Mouse (Mus musculus): ENCODE measurements around the gene Plekha7. TPM values are rescaled to one million over a fixed set of nuclear protein-coding genes. Genes with fewer than 3 reads are reported as not detected.

Plekha7 gene
- polyA plus RNA-seq, 1 experiment from 2014 or later: 9.7 TPM

- WGBS: 95% methylated on average over 7 of the region's 7 CpGs
- no peak overlapping the region for H3K4me2 ChIP-seq (replicated peaks)
- H3K4me3 ChIP-seq: no peak overlapping the region
- H3K9ac ChIP-seq (replicated peaks): no peak overlapping the region
- 0 out of 2 replicates have a peak, but pooled peaks cover 5% of the 10 kb centered on the region for H3K4me1 ChIP-seq
- no peaks in the 10 kb centered on the region for H3K27me3 ChIP-seq
- no peaks in the 10 kb centered on the region for H3K9me3 ChIP-seq
- no peaks in the 10 kb centered on the region for H3K36me3 ChIP-seq
- no peak for ATAC-seq (replicated peaks)
- no peak overlapping the region for H3K27ac ChIP-seq (replicated peaks)
Measured at GRCm38 (mm10) chr7:116168224-116168623, 140.0 kb downstream of the Plekha7 start.

- no peaks in the 10 kb centered on the region for H3K9me3 ChIP-seq
- H3K4me1 ChIP-seq: no peaks in the 10 kb centered on the region
- ATAC-seq (replicated peaks): no peak
- no peak overlapping the region for H3K9ac ChIP-seq (replicated peaks)
- no peak overlapping the region for H3K4me2 ChIP-seq (replicated peaks)
- 88% methylated on average over 12 of the region's 12 CpGs for WGBS
- no peak overlapping the region for H3K4me3 ChIP-seq
- H3K27ac ChIP-seq (replicated peaks): no peak overlapping the region
- H3K36me3 ChIP-seq: no peaks in the 10 kb centered on the region
- no peaks in the 10 kb centered on the region for H3K27me3 ChIP-seq
Measured at GRCm38 (mm10) chr7:116164232-116164631, 143.9 kb downstream of the Plekha7 start.

GRCm38 (mm10) chr7:116161544-116161943 lies 146.6 kb downstream of the Plekha7 start:
- Histone ChIP-seq H3K9me3 (no peaks in the 10 kb centered on the region), H3K9ac (replicated peaks) (no peak overlapping the region), H3K27me3 (no peaks in the 10 kb centered on the region), H3K4me3 (no peak overlapping the region), H3K36me3 (no peaks in the 10 kb centered on the region), H3K27ac (replicated peaks) (no peak overlapping the region), H3K4me2 (replicated peaks) (no peak overlapping the region), H3K4me1 (no peaks in the 10 kb centered on the region)
- 16% methylated on average over 5 of the region's 5 CpGs for WGBS
- ATAC-seq (replicated peaks): peak; percentile 64

- Histone ChIP-seq H3K27ac (replicated peaks) (no peak overlapping the region), H3K4me1 (no peaks in the 10 kb centered on the region), H3K27me3 (no peaks in the 10 kb centered on the region), H3K9me3 (no peaks in the 10 kb centered on the region), H3K4me3 (no peak overlapping the region), H3K36me3 (no peaks in the 10 kb centered on the region), H3K9ac (replicated peaks) (no peak overlapping the region), H3K4me2 (replicated peaks) (no peak overlapping the region)
- WGBS: 85% methylated on average over 14 of the region's 14 CpGs
- ATAC-seq (replicated peaks): no peak
Measured at GRCm38 (mm10) chr7:116156894-116157143, 151.4 kb downstream of the Plekha7 start.

GRCm38 (mm10) chr7:116156072-116156893 lies 151.9 kb downstream of the Plekha7 start:
- Histone ChIP-seq H3K27ac (replicated peaks) (no peak overlapping the region), H3K9ac (replicated peaks) (no peak overlapping the region)

GRCm38 (mm10) chr7:116153781-116154368 lies 154.3 kb downstream of the Plekha7 start:
- no peak for ATAC-seq (replicated peaks)
- Histone ChIP-seq H3K27ac (replicated peaks) (no peak overlapping the region), H3K36me3 (no peaks in the 10 kb centered on the region), H3K4me3 (no peak overlapping the region), H3K4me1 (no peaks in the 10 kb centered on the region), H3K27me3 (no peaks in the 10 kb centered on the region), H3K4me2 (replicated peaks) (no peak overlapping the region), H3K9ac (replicated peaks) (no peak overlapping the region), H3K9me3 (no peaks in the 10 kb centered on the region)
- WGBS: 79% methylated on average over 2 of the region's 2 CpGs

More at GRCm38 (mm10) chr7:116156072-116156893, 151.9 kb downstream of the Plekha7 start:
- H3K9me3 ChIP-seq: no peaks in the 10 kb centered on the region
- no peak; the same call in 1 of the 2 replicates for ATAC-seq (replicated peaks)
- WGBS: 74% methylated on average over 17 of the region's 17 CpGs
- no peaks in the 10 kb centered on the region for H3K27me3 ChIP-seq
- H3K4me2 ChIP-seq (replicated peaks): no peak overlapping the region
- H3K4me1 ChIP-seq: no peaks in the 10 kb centered on the region
- H3K4me3 ChIP-seq: no peak overlapping the region
- no peaks in the 10 kb centered on the region for H3K36me3 ChIP-seq

- Histone ChIP-seq H3K27ac (replicated peaks) (no peak overlapping the region), H3K9me3 (no peaks in the 10 kb centered on the region), H3K4me1 (no peaks in the 10 kb centered on the region), H3K36me3 (no peaks in the 10 kb centered on the region), H3K4me2 (replicated peaks) (no peak overlapping the region), H3K9ac (replicated peaks) (no peak overlapping the region), H3K27me3 (no peaks in the 10 kb centered on the region), H3K4me3 (no peak overlapping the region)
- no peak for ATAC-seq (replicated peaks)
- 77% methylated on average over 4 of the region's 4 CpGs for WGBS
Measured at GRCm38 (mm10) chr7:116149568-116149967, 158.6 kb downstream of the Plekha7 start.

GRCm38 (mm10) chr7:116147114-116147513 lies 161.1 kb downstream of the Plekha7 start:
- Histone ChIP-seq H3K4me3 (no peak overlapping the region), H3K9me3 (no peaks in the 10 kb centered on the region), H3K9ac (replicated peaks) (no peak overlapping the region), H3K27ac (replicated peaks) (no peak overlapping the region), H3K36me3 (no peaks in the 10 kb centered on the region), H3K27me3 (no peaks in the 10 kb centered on the region), H3K4me2 (replicated peaks) (no peak overlapping the region), H3K4me1 (no peaks in the 10 kb centered on the region)
- 97% methylated on average over 2 of the region's 2 CpGs for WGBS
- ATAC-seq (replicated peaks): no peak

- no peaks in the 10 kb centered on the region for H3K27me3 ChIP-seq
- H3K4me3 ChIP-seq: no peak overlapping the region
- H3K36me3 ChIP-seq: no peaks in the 10 kb centered on the region
- H3K9ac ChIP-seq (replicated peaks): no peak overlapping the region
- H3K27ac ChIP-seq (replicated peaks): no peak overlapping the region
- no peaks in the 10 kb centered on the region for H3K4me1 ChIP-seq
- no peaks in the 10 kb centered on the region for H3K9me3 ChIP-seq
- H3K4me2 ChIP-seq (replicated peaks): no peak overlapping the region
- no peak for ATAC-seq (replicated peaks)
- 93% methylated on average over 6 of the region's 6 CpGs for WGBS
Measured at GRCm38 (mm10) chr7:116145030-116145429, 163.1 kb downstream of the Plekha7 start.

GRCm38 (mm10) chr7:116137671-116138070 lies 170.5 kb downstream of the Plekha7 start:
- H3K4me2 ChIP-seq (replicated peaks): no peak overlapping the region
- 60% methylated on average over 3 of the region's 3 CpGs for WGBS
- H3K9me3 ChIP-seq: no peaks in the 10 kb centered on the region
- no peak overlapping the region for H3K4me3 ChIP-seq
- H3K36me3 ChIP-seq: no peaks in the 10 kb centered on the region
- H3K9ac ChIP-seq (replicated peaks): no peak overlapping the region
- 0 out of 2 replicates have a peak, but pooled peaks cover 4% of the 10 kb centered on the region for H3K4me1 ChIP-seq
- H3K27me3 ChIP-seq: no peaks in the 10 kb centered on the region
- H3K27ac ChIP-seq (replicated peaks): no peak overlapping the region
- ATAC-seq (replicated peaks): no peak

- Histone ChIP-seq H3K9me3 (no peaks in the 10 kb centered on the region), H3K27ac (replicated peaks) (no peak overlapping the region), H3K4me1 (peaks cover 4% of the 10 kb centered on the region; the same call in 1 of the 2 replicates), H3K9ac (replicated peaks) (no peak overlapping the region), H3K27me3 (no peaks in the 10 kb centered on the region), H3K36me3 (no peaks in the 10 kb centered on the region), H3K4me3 (no peak overlapping the region), H3K4me2 (replicated peaks) (no peak overlapping the region)
- WGBS: 94% methylated on average over 12 of the region's 12 CpGs
- no peak for ATAC-seq (replicated peaks)
Measured at GRCm38 (mm10) chr7:116137149-116137548, 171.0 kb downstream of the Plekha7 start.

- Histone ChIP-seq H3K9me3 (no peaks in the 10 kb centered on the region), H3K27ac (replicated peaks) (no peak overlapping the region), H3K4me1 (peaks cover 14% of the 10 kb centered on the region), H3K9ac (replicated peaks) (no peak overlapping the region), H3K4me2 (replicated peaks) (no peak overlapping the region), H3K4me3 (no peak overlapping the region), H3K27me3 (no peaks in the 10 kb centered on the region), H3K36me3 (no peaks in the 10 kb centered on the region)
- 73% methylated on average over 31 of the region's 31 CpGs for WGBS
- no peak for ATAC-seq (replicated peaks)
Measured at GRCm38 (mm10) chr7:116134413-116135292, 173.5 kb downstream of the Plekha7 start.
